Mouse (Mus musculus): ENCODE data around the gene Aldh3a1. TPM values are rescaled to one million over a fixed set of nuclear protein-coding genes. Genes with fewer than 3 reads are reported as not detected.
A peak's percentile ranks its signal among the peaks of the same experiment; 100 is the strongest.

Aldh3a1 gene
- polyA plus RNA-seq, 1 experiment: 0.35 TPM

DNA sequence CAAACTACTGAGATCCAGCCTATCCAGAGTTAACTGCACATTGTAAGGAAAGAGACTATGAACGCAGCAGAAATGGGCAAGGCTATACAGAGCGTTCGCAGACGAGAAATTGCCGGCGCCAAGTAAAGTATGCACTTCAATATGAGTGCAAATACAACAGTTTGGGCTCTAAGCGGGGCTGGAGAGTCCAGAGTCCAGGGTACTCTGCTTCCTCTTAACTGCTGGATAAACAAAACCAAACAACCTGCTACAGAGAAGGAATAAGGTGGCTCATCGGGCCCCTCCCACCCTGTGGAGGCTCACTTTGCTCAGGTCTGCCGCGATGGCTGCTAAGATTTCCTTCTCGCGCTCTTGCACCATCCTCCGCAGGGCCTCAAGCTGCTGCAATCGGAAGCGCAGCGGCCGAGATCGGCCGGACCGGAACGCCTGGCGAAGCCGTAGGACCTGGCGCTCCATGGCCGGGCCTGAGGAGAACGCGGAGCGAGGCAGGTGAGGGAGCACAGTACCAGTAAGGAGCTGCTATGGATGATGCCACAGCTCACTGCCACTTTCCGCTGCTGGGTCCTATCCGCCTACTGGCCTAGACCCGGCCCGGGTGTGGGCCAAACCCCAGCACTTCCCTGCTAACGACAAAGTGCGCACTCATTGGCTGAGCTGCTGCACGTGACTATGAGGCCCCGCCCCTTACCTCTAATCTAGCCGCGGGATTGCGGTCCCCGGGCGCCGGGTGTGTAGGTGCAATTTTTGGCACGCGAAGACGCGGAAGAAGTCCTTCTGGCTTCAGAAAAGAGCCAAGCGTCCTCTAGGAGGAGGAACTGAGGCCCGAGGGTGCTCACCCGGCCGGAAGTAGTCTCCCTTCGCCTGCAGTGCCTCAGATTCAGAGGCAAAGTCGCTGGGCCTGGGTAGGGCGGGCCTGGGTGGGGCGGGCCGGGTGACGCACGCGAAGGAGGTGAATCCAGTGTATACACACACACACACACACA, 59.5 kb downstream of the Aldh3a1 start, which contains the start of gene Aldh3a2:
Gene Aldh3a2 (minus strand): TSS at position 914 of the 983 bp plus-strand sequence.
- TF ChIP-seq GATA1 (IDR thresholded peaks at IDR 0.05; ENCODE audit: borderline replicate concordance, low read length): peak; percentile 9; the same call in 1 of the 3 replicates
- TF ChIP-seq FLI1 (IDR thresholded peaks at IDR 0.05; ENCODE audit: low read length): no peak
- Histone ChIP-seq H3K27me3 (replicated peaks) (peaks cover 18% of the 10 kb centered on the region), H3K4me3 (replicated peaks) (peak within 1 kb of the TSS; percentile 100), H3K9me3 (0 out of 2 replicates have a peak, but pooled peaks cover 4% of the 10 kb centered on the region), H3K4me1 (peaks cover 17% of the 10 kb centered on the region), H3K36me3 (replicated peaks; ENCODE audit: low read length) (peaks cover 35% of the 10 kb centered on the region)

Other genes starting within 250 kb of the Aldh3a1 start
- not detected in 2 replicates for gene Kcnj12, start 185.0 kb upstream of the Aldh3a1 start, polyA plus RNA-seq (2012; ENCODE audit: insufficient read depth, low replicate concordance)
- 28.3 and 47.0 TPM in 2 replicates for gene Tnfrsf13b, start 80.8 kb upstream of the Aldh3a1 start, polyA plus RNA-seq (2012; ENCODE audit: insufficient read depth, low replicate concordance)
- gene Usp22, start 32.5 kb upstream of the Aldh3a1 start, polyA plus RNA-seq (2012; ENCODE audit: insufficient read depth, low replicate concordance): 6.4 and 11.4 TPM in 2 replicates
- gene Aldh3a2, start 59.9 kb downstream of the Aldh3a1 start, polyA plus RNA-seq (2012; ENCODE audit: insufficient read depth, low replicate concordance): 4.0 TPM in 1 of 2 replicates, not detected in the other
- gene Slc47a2, start 135.3 kb downstream of the Aldh3a1 start, polyA plus RNA-seq (2012; ENCODE audit: insufficient read depth, low replicate concordance): not detected in 2 replicates
- not detected in 2 replicates for gene Slc47a1, start 170.8 kb downstream of the Aldh3a1 start, polyA plus RNA-seq (2012; ENCODE audit: insufficient read depth, low replicate concordance)
- not detected in 2 replicates for gene Rnf112, start 246.6 kb downstream of the Aldh3a1 start, polyA plus RNA-seq (2012; ENCODE audit: insufficient read depth, low replicate concordance)